Mouse (Mus musculus) lung, postnatal 0 days (tissue): ENCODE results near the gene Cdyl.

Experiments
- CTCF ChIP-seq: IDR thresholded peaks from 2 replicates; pipeline ENCODE4 v1.5.1; 2016; ENCODE audit warnings: antibody characterized with exemption, mild to moderate bottlenecking
- EP300 ChIP-seq: IDR thresholded peaks from 2 replicates; pipeline ENCODE4 v1.6.1; 2016; ENCODE audit warnings: antibody characterized with exemption, mild to moderate bottlenecking, control low read depth

- TF ChIP-seq CTCF, result no peak
- TF ChIP-seq EP300, result no peak
Observed at GRCm38 (mm10) chr13:35755655-35756283, 96.1 kb downstream of the Cdyl start.
